Mouse (Mus musculus): Measurements from ENCODE around the gene Larp4b. TPM values are rescaled to one million over a fixed set of nuclear protein-coding genes. Genes with fewer than 3 reads are reported as not detected.

The Larp4b gene
- polyA plus RNA-seq, 1 experiment from 2014 or later: 51.6 TPM

- no peak overlapping the region for H3K4me2 ChIP-seq (ENCODE audit: low read length)
- ATAC-seq (ENCODE audit: low FRiP score, low TSS enrichment) (no peak), DNase-seq (no peak)
- H3K27ac ChIP-seq (replicated peaks; ENCODE audit: low read depth, low read length): no peak overlapping the region
- no peaks in the 10 kb centered on the region for H3K9me3 ChIP-seq (ENCODE audit: control insufficient read depth, low read length)
- no peaks in the 10 kb centered on the region for H3K36me3 ChIP-seq (ENCODE audit: control insufficient read depth, insufficient read depth, low read length)
- H3K4me1 ChIP-seq (ENCODE audit: control insufficient read depth, insufficient read depth, low read length): no peaks in the 10 kb centered on the region
- H3K9ac ChIP-seq (replicated peaks; ENCODE audit: low read length): no peak overlapping the region
- H3K27me3 ChIP-seq (ENCODE audit: control insufficient read depth, insufficient read depth, low read length): no peaks in the 10 kb centered on the region
- no peak overlapping the region for H3K4me3 ChIP-seq (replicated peaks; ENCODE audit: low read depth, low read length)
- 75% methylated on average over 4 of the region's 4 CpGs for WGBS
Observed at GRCm38 (mm10) chr13:9073818-9074217, 19.9 kb upstream of the Larp4b start.

- 85% methylated on average over 7 of the region's 7 CpGs for WGBS
- no peak overlapping the region for H3K4me2 ChIP-seq (ENCODE audit: low read length)
- ATAC-seq (ENCODE audit: low FRiP score, low TSS enrichment) (no peak), DNase-seq (no peak)
- H3K9me3 ChIP-seq (ENCODE audit: control insufficient read depth, low read length): no peaks in the 10 kb centered on the region
- no peaks in the 10 kb centered on the region for H3K4me1 ChIP-seq (ENCODE audit: control insufficient read depth, insufficient read depth, low read length)
- H3K36me3 ChIP-seq (ENCODE audit: control insufficient read depth, insufficient read depth, low read length): no peaks in the 10 kb centered on the region
- no peak overlapping the region for H3K9ac ChIP-seq (replicated peaks; ENCODE audit: low read length)
- H3K27ac ChIP-seq (replicated peaks; ENCODE audit: low read depth, low read length): no peak overlapping the region
- H3K27me3 ChIP-seq (ENCODE audit: control insufficient read depth, insufficient read depth, low read length): no peaks in the 10 kb centered on the region
- H3K4me3 ChIP-seq (replicated peaks; ENCODE audit: low read depth, low read length): no peak overlapping the region
Observed at GRCm38 (mm10) chr13:9075825-9076592, 17.7 kb upstream of the Larp4b start.

- no peaks in the 10 kb centered on the region for H3K9me3 ChIP-seq (ENCODE audit: control insufficient read depth, low read length)
- no peaks in the 10 kb centered on the region for H3K36me3 ChIP-seq (ENCODE audit: control insufficient read depth, insufficient read depth, low read length)
- no peak overlapping the region for H3K4me3 ChIP-seq (replicated peaks; ENCODE audit: low read depth, low read length)
- no peaks in the 10 kb centered on the region for H3K4me1 ChIP-seq (ENCODE audit: control insufficient read depth, insufficient read depth, low read length)
- no peak overlapping the region for H3K27ac ChIP-seq (replicated peaks; ENCODE audit: low read depth, low read length)
- DNase-seq (no peak), ATAC-seq (ENCODE audit: low FRiP score, low TSS enrichment) (no peak)
- no peak overlapping the region for H3K4me2 ChIP-seq (ENCODE audit: low read length)
- WGBS: 86% methylated on average over 14 of the region's 14 CpGs
- H3K27me3 ChIP-seq (ENCODE audit: control insufficient read depth, insufficient read depth, low read length): no peaks in the 10 kb centered on the region
- no peak overlapping the region for H3K9ac ChIP-seq (replicated peaks; ENCODE audit: low read length)
Observed at GRCm38 (mm10) chr13:9082128-9082883, 11.4 kb upstream of the Larp4b start.

- no peaks in the 10 kb centered on the region for H3K36me3 ChIP-seq (ENCODE audit: control insufficient read depth, insufficient read depth, low read length)
- H3K4me2 ChIP-seq (ENCODE audit: low read length): peak overlapping the region; percentile 96
- H3K4me3 ChIP-seq (replicated peaks; ENCODE audit: low read depth, low read length): peak overlapping the region; percentile 94
- no peaks in the 10 kb centered on the region for H3K27me3 ChIP-seq (ENCODE audit: control insufficient read depth, insufficient read depth, low read length)
- no peaks in the 10 kb centered on the region for H3K9me3 ChIP-seq (ENCODE audit: control insufficient read depth, low read length)
- ATAC-seq (ENCODE audit: low FRiP score, low TSS enrichment): peak; percentile 62
- peak; percentile 46 for DNase-seq
- H3K27ac ChIP-seq (replicated peaks; ENCODE audit: low read depth, low read length): peak overlapping the region; percentile 88
- H3K9ac ChIP-seq (replicated peaks; ENCODE audit: low read length): peak overlapping the region; percentile 92
- under 1% methylated on average over 63 of the region's 63 CpGs for WGBS
- peaks cover 9% of the 10 kb centered on the region; the same call in 1 of the 2 replicates for H3K4me1 ChIP-seq (ENCODE audit: control insufficient read depth, insufficient read depth, low read length)
Observed at GRCm38 (mm10) chr13:9094186-9094980, 702 bp downstream of the Larp4b start.

- no peaks in the 10 kb centered on the region for H3K27me3 ChIP-seq (ENCODE audit: control insufficient read depth, insufficient read depth, low read length)
- H3K9ac ChIP-seq (replicated peaks; ENCODE audit: low read length): no peak overlapping the region
- DNase-seq (no peak), ATAC-seq (ENCODE audit: low FRiP score, low TSS enrichment) (no peak)
- WGBS: 78% methylated on average over 5 of the region's 5 CpGs
- H3K9me3 ChIP-seq (ENCODE audit: control insufficient read depth, low read length): no peaks in the 10 kb centered on the region
- no peak overlapping the region for H3K27ac ChIP-seq (replicated peaks; ENCODE audit: low read depth, low read length)
- H3K4me1 ChIP-seq (ENCODE audit: control insufficient read depth, insufficient read depth, low read length): peaks cover 9% of the 10 kb centered on the region; the same call in 1 of the 2 replicates
- no peaks in the 10 kb centered on the region for H3K36me3 ChIP-seq (ENCODE audit: control insufficient read depth, insufficient read depth, low read length)
- H3K4me2 ChIP-seq (ENCODE audit: low read length): no peak overlapping the region
- no peak overlapping the region for H3K4me3 ChIP-seq (replicated peaks; ENCODE audit: low read depth, low read length)
Observed at GRCm38 (mm10) chr13:9099289-9099688, 5.6 kb downstream of the Larp4b start.

- no peak for ATAC-seq (ENCODE audit: low FRiP score, low TSS enrichment)
- 94% methylated on average over 2 of the region's 2 CpGs for WGBS
- Histone ChIP-seq H3K36me3 (ENCODE audit: control insufficient read depth, insufficient read depth, low read length) (no peaks in the 10 kb centered on the region), H3K4me1 (ENCODE audit: control insufficient read depth, insufficient read depth, low read length) (peaks cover 4% of the 10 kb centered on the region; the same call in 1 of the 2 replicates), H3K27ac (replicated peaks; ENCODE audit: low read depth, low read length) (no peak overlapping the region), H3K4me3 (replicated peaks; ENCODE audit: low read depth, low read length) (no peak overlapping the region), H3K9ac (replicated peaks; ENCODE audit: low read length) (no peak overlapping the region), H3K4me2 (ENCODE audit: low read length) (no peak overlapping the region), H3K27me3 (ENCODE audit: control insufficient read depth, insufficient read depth, low read length) (no peaks in the 10 kb centered on the region), H3K9me3 (ENCODE audit: control insufficient read depth, low read length) (no peaks in the 10 kb centered on the region)
- DNase-seq: no peak
Observed at GRCm38 (mm10) chr13:9100517-9100916, 6.8 kb downstream of the Larp4b start.

GRCm38 (mm10) chr13:9106246-9106645 is 12.6 kb downstream of the Larp4b start:
- no peaks in the 10 kb centered on the region for H3K4me1 ChIP-seq (ENCODE audit: control insufficient read depth, insufficient read depth, low read length)
- no peaks in the 10 kb centered on the region for H3K27me3 ChIP-seq (ENCODE audit: control insufficient read depth, insufficient read depth, low read length)
- H3K4me2 ChIP-seq (ENCODE audit: low read length): no peak overlapping the region
- no peaks in the 10 kb centered on the region for H3K36me3 ChIP-seq (ENCODE audit: control insufficient read depth, insufficient read depth, low read length)
- no peak for DNase-seq
- 94% methylated on average over 5 of the region's 5 CpGs for WGBS
- no peak overlapping the region for H3K4me3 ChIP-seq (replicated peaks; ENCODE audit: low read depth, low read length)
- H3K27ac ChIP-seq (replicated peaks; ENCODE audit: low read depth, low read length): no peak overlapping the region
- ATAC-seq (ENCODE audit: low FRiP score, low TSS enrichment): no peak
- no peaks in the 10 kb centered on the region for H3K9me3 ChIP-seq (ENCODE audit: control insufficient read depth, low read length)
- H3K9ac ChIP-seq (replicated peaks; ENCODE audit: low read length): no peak overlapping the region

GRCm38 (mm10) chr13:9106992-9107858 is 13.5 kb downstream of the Larp4b start:
- WGBS: 90% methylated on average over 2 of the region's 2 CpGs
- ATAC-seq (ENCODE audit: low FRiP score, low TSS enrichment) (no peak), DNase-seq (no peak)
- Histone ChIP-seq H3K27me3 (ENCODE audit: control insufficient read depth, insufficient read depth, low read length) (no peaks in the 10 kb centered on the region), H3K36me3 (ENCODE audit: control insufficient read depth, insufficient read depth, low read length) (no peaks in the 10 kb centered on the region), H3K27ac (replicated peaks; ENCODE audit: low read depth, low read length) (no peak overlapping the region), H3K9ac (replicated peaks; ENCODE audit: low read length) (no peak overlapping the region), H3K4me3 (replicated peaks; ENCODE audit: low read depth, low read length) (no peak overlapping the region), H3K4me2 (ENCODE audit: low read length) (no peak overlapping the region), H3K9me3 (ENCODE audit: control insufficient read depth, low read length) (no peaks in the 10 kb centered on the region), H3K4me1 (ENCODE audit: control insufficient read depth, insufficient read depth, low read length) (no peaks in the 10 kb centered on the region)
